Mouse (Mus musculus): ENCODE data around the gene Stk40. TPM values are rescaled to one million over a fixed set of nuclear protein-coding genes. Genes with fewer than 3 reads are reported as not detected.

Stk40 gene
- polyA plus RNA-seq, 1 experiment = 37.5 TPM

DNA sequence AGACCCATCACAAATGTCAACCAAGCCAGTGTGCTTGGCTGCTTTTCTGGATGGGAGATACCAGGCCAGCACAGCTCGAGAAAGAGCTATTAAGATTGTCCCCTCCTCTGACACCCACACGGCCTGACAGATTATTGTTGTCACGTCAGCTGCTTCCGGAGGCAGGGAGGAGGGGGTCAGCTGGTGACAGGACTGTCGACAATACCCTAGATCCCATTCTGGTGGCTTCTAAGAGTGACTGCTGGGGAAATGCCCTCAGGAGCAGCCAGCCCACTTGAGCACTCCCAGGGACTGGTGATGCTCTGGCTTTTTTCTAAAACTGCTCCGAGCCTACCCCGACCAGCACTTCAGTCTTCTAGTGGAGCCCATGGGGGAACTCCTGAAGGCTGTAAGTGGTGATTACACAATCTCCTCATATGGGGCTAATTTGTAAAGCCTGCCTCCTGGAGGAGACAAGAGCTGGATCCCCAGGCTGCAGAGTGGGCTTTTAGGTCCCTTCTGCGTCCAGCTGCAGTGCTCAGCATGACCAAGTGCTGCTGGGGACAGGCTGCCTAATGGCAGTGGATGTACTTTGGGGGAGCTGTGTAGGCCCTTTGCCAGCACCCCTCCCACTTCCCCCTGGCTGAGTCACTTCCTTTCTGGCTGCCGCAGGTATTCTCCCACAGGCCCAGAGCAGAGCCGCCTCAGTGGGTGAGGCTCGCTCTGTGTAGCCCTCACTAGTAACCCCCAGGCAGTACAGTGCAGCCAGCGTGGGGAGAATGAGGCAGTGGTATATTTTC is 6.8 kb downstream of the Stk40 start:
- Histone ChIP-seq H3K4me3 (ENCODE audit: low read depth, low read length) (peak overlapping the region; percentile 19; the same call in 1 of the 2 replicates), H3K4me1 (ENCODE audit: control insufficient read depth, insufficient read depth, low read length) (peaks cover 2% of the 10 kb centered on the region), H3K9ac (ENCODE audit: low read depth, poor library complexity, severe bottlenecking) (no peak overlapping the region), H3K36me3 (ENCODE audit: control insufficient read depth, insufficient read depth, low read length, poor library complexity, severe bottlenecking) (no peaks in the 10 kb centered on the region), H3K27ac (ENCODE audit: insufficient read depth, low read length) (peak overlapping the region; percentile 20), H3K9me3 (replicated peaks; ENCODE audit: control insufficient read depth, insufficient read depth, low read length, poor library complexity, severe bottlenecking) (no peaks in the 10 kb centered on the region), H3K27me3 (ENCODE audit: control insufficient read depth, insufficient read depth, low read length, poor library complexity, severe bottlenecking) (no peaks in the 10 kb centered on the region)
- TF ChIP-seq POLR2A (IDR thresholded peaks at IDR 0.05; ENCODE audit: insufficient read depth, low read length) = no peak
- no peak for TF ChIP-seq CTCF (IDR thresholded peaks at IDR 0.05; ENCODE audit: low read depth, low read length)
- no peak for TF ChIP-seq EP300 (IDR thresholded peaks at IDR 0.05; ENCODE audit: insufficient read depth, low read depth, low read length)

DNA sequence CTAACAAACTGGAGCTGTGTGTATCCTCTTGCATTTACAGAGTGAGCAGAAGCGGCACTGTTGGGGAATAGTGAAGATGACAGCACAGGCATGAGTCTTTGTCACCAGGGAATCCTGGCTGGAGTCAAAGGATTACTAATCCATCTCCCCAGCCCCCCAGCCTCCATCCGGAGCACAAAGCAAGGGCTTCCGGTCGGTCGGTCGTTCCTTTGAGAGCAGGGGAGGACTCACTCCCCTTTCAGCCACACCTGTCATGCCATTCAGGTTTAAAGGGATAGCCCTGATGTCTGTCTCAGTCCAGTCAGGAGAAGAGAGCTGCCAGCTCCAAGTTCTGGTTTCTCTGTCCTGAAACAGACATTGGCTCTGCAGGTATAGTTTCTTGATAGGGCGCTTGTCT is 7.4 kb downstream of the Stk40 start:
- Histone ChIP-seq H3K36me3 (ENCODE audit: control insufficient read depth, insufficient read depth, low read length, poor library complexity, severe bottlenecking) (no peaks in the 10 kb centered on the region), H3K27me3 (ENCODE audit: control insufficient read depth, insufficient read depth, low read length, poor library complexity, severe bottlenecking) (no peaks in the 10 kb centered on the region), H3K9ac (ENCODE audit: low read depth, poor library complexity, severe bottlenecking) (no peak overlapping the region), H3K4me1 (ENCODE audit: control insufficient read depth, insufficient read depth, low read length) (peaks cover 2% of the 10 kb centered on the region), H3K27ac (ENCODE audit: insufficient read depth, low read length) (peak overlapping the region; percentile 20), H3K9me3 (replicated peaks; ENCODE audit: control insufficient read depth, insufficient read depth, low read length, poor library complexity, severe bottlenecking) (no peaks in the 10 kb centered on the region), H3K4me3 (ENCODE audit: low read depth, low read length) (peak overlapping the region; percentile 19; the same call in 1 of the 2 replicates)
- TF ChIP-seq EP300 (IDR thresholded peaks at IDR 0.05; ENCODE audit: insufficient read depth, low read depth, low read length) (no peak), CTCF (IDR thresholded peaks at IDR 0.05; ENCODE audit: low read depth, low read length) (no peak), POLR2A (IDR thresholded peaks at IDR 0.05; ENCODE audit: insufficient read depth, low read length) (no peak)

- peaks cover 2% of the 10 kb centered on the region for H3K4me1 ChIP-seq (ENCODE audit: control insufficient read depth, insufficient read depth, low read length)
These were observed 9.5 kb downstream of the Stk40 start for GRCm38 (mm10) chr4:126113243-126113642.

GRCm38 (mm10) chr4:126113943-126114342 is 10.2 kb downstream of the Stk40 start:
- Histone ChIP-seq H3K9me3 (replicated peaks; ENCODE audit: control insufficient read depth, insufficient read depth, low read length, poor library complexity, severe bottlenecking) (no peaks in the 10 kb centered on the region), H3K9ac (ENCODE audit: low read depth, poor library complexity, severe bottlenecking) (no peak overlapping the region), H3K36me3 (ENCODE audit: control insufficient read depth, insufficient read depth, low read length, poor library complexity, severe bottlenecking) (no peaks in the 10 kb centered on the region), H3K4me3 (ENCODE audit: low read depth, low read length) (no peak overlapping the region), H3K4me1 (ENCODE audit: control insufficient read depth, insufficient read depth, low read length) (peaks cover 2% of the 10 kb centered on the region), H3K27ac (ENCODE audit: insufficient read depth, low read length) (no peak overlapping the region), H3K27me3 (ENCODE audit: control insufficient read depth, insufficient read depth, low read length, poor library complexity, severe bottlenecking) (no peaks in the 10 kb centered on the region)
- peak; percentile 81 for TF ChIP-seq CTCF (IDR thresholded peaks at IDR 0.05; ENCODE audit: low read depth, low read length)
- TF ChIP-seq EP300 (IDR thresholded peaks at IDR 0.05; ENCODE audit: insufficient read depth, low read depth, low read length) = no peak

More at GRCm38 (mm10) chr4:126113243-126113642, 9.5 kb downstream of the Stk40 start:
- no peak overlapping the region for H3K4me3 ChIP-seq (ENCODE audit: low read depth, low read length)
- H3K36me3 ChIP-seq (ENCODE audit: control insufficient read depth, insufficient read depth, low read length, poor library complexity, severe bottlenecking) = no peaks in the 10 kb centered on the region
- no peaks in the 10 kb centered on the region for H3K9me3 ChIP-seq (replicated peaks; ENCODE audit: control insufficient read depth, insufficient read depth, low read length, poor library complexity, severe bottlenecking)
- H3K9ac ChIP-seq (ENCODE audit: low read depth, poor library complexity, severe bottlenecking) = no peak overlapping the region
- no peak for TF ChIP-seq POLR2A (IDR thresholded peaks at IDR 0.05; ENCODE audit: insufficient read depth, low read length)
- no peak for TF ChIP-seq EP300 (IDR thresholded peaks at IDR 0.05; ENCODE audit: insufficient read depth, low read depth, low read length)
- no peak for TF ChIP-seq CTCF (IDR thresholded peaks at IDR 0.05; ENCODE audit: low read depth, low read length)
- H3K27me3 ChIP-seq (ENCODE audit: control insufficient read depth, insufficient read depth, low read length, poor library complexity, severe bottlenecking) = no peaks in the 10 kb centered on the region
- H3K27ac ChIP-seq (ENCODE audit: insufficient read depth, low read length) = no peak overlapping the region

- Histone ChIP-seq H3K4me1 (ENCODE audit: control insufficient read depth, insufficient read depth, low read length) (peaks cover 2% of the 10 kb centered on the region), H3K9ac (ENCODE audit: low read depth, poor library complexity, severe bottlenecking) (no peak overlapping the region), H3K36me3 (ENCODE audit: control insufficient read depth, insufficient read depth, low read length, poor library complexity, severe bottlenecking) (no peaks in the 10 kb centered on the region), H3K4me3 (ENCODE audit: low read depth, low read length) (no peak overlapping the region), H3K27me3 (ENCODE audit: control insufficient read depth, insufficient read depth, low read length, poor library complexity, severe bottlenecking) (no peaks in the 10 kb centered on the region), H3K27ac (ENCODE audit: insufficient read depth, low read length) (no peak overlapping the region), H3K9me3 (replicated peaks; ENCODE audit: control insufficient read depth, insufficient read depth, low read length, poor library complexity, severe bottlenecking) (no peaks in the 10 kb centered on the region)
- TF ChIP-seq EP300 (IDR thresholded peaks at IDR 0.05; ENCODE audit: insufficient read depth, low read depth, low read length) (no peak), POLR2A (IDR thresholded peaks at IDR 0.05; ENCODE audit: insufficient read depth, low read length) (no peak), CTCF (IDR thresholded peaks at IDR 0.05; ENCODE audit: low read depth, low read length) (no peak)
These were observed 11.7 kb downstream of the Stk40 start for GRCm38 (mm10) chr4:126115411-126115810.

DNA sequence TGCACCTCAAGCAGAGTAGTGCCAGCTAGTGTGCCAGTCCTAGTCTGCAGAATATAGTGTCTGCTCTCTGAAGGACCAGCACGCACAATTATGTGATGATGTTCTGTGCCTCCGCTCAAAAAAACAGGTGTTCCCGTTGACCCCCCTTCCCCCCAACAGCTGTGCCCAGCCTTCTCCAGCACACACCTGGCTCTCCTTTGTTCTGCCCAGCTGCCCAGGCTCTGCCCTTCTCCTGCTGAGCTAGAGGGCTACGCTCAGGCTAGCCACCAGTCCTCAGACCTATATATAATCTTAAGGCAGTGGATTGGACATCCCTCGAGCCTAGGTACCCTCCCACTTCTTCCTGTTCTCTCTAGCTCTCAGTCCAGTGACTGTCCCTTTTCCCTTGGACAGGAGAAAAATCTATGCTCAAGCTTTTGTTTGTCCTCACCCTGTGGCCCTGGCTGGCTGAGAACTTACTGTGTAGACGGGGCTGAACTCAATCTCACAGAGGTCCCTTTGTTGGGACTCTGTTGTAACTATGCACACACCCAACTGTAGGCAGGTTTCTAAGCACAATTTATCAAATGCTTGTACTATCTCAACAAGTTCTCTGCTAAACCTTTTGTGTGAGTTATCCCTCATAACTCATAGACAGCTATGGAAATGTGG is 12.2 kb downstream of the Stk40 start:
- H3K9ac ChIP-seq (ENCODE audit: low read depth, poor library complexity, severe bottlenecking) = no peak overlapping the region
- H3K4me1 ChIP-seq (ENCODE audit: control insufficient read depth, insufficient read depth, low read length) = no peaks in the 10 kb centered on the region
- no peak for TF ChIP-seq CTCF (IDR thresholded peaks at IDR 0.05; ENCODE audit: low read depth, low read length)
- TF ChIP-seq POLR2A (IDR thresholded peaks at IDR 0.05; ENCODE audit: insufficient read depth, low read length) = no peak
- TF ChIP-seq EP300 (IDR thresholded peaks at IDR 0.05; ENCODE audit: insufficient read depth, low read depth, low read length) = no peak

More for the DNA sequence above, 12.2 kb downstream of the Stk40 start:
- no peaks in the 10 kb centered on the region for H3K27me3 ChIP-seq (ENCODE audit: control insufficient read depth, insufficient read depth, low read length, poor library complexity, severe bottlenecking)
- H3K4me3 ChIP-seq (ENCODE audit: low read depth, low read length) = no peak overlapping the region
- no peaks in the 10 kb centered on the region for H3K36me3 ChIP-seq (ENCODE audit: control insufficient read depth, insufficient read depth, low read length, poor library complexity, severe bottlenecking)
- no peaks in the 10 kb centered on the region for H3K9me3 ChIP-seq (replicated peaks; ENCODE audit: control insufficient read depth, insufficient read depth, low read length, poor library complexity, severe bottlenecking)
- H3K27ac ChIP-seq (ENCODE audit: insufficient read depth, low read length) = no peak overlapping the region

All from ES-Bruce4 (cell line).